Mouse (Mus musculus) A20 (cell line): ENCODE results near the gene Spon2.

Experiments used
- DNase-seq: peaks from one replicate; pipeline ENCODE4 v3.0.0-alpha.2; 2011; ENCODE audit warnings: low read depth, low spot score

Spon2 gene

GRCm38 (mm10) chr5:33217663-33218062 is 592 bp downstream of the Spon2 start:
- no peak for DNase-seq

- DNase-seq, result no peak
Measured at GRCm38 (mm10) chr5:33214723-33215122, 3.5 kb downstream of the Spon2 start.

GRCm38 (mm10) chr5:33211254-33211653 is 7.0 kb downstream of the Spon2 start:
- DNase-seq, result no peak

GRCm38 (mm10) chr5:33210515-33210914 is 7.7 kb downstream of the Spon2 start:
- DNase-seq, result no peak

- DNase-seq, result no peak
Measured at GRCm38 (mm10) chr5:33208533-33209245, 9.6 kb downstream of the Spon2 start.

- DNase-seq, result no peak
Measured at GRCm38 (mm10) chr5:33207136-33207535, 11.1 kb downstream of the Spon2 start.

- DNase-seq, result no peak
Measured at GRCm38 (mm10) chr5:33206328-33206727, 11.9 kb downstream of the Spon2 start.

GRCm38 (mm10) chr5:33204284-33204683 is 14.0 kb downstream of the Spon2 start:
- no peak for DNase-seq

- peak; percentile 86 for DNase-seq
Measured at GRCm38 (mm10) chr5:33203691-33204242, 14.5 kb downstream of the Spon2 start.

GRCm38 (mm10) chr5:33203171-33203565 is 15.1 kb downstream of the Spon2 start:
- no peak for DNase-seq

GRCm38 (mm10) chr5:33202516-33203170 is 15.6 kb downstream of the Spon2 start:
- no peak for DNase-seq

GRCm38 (mm10) chr5:33201697-33202096 is 16.6 kb downstream of the Spon2 start:
- no peak for DNase-seq

GRCm38 (mm10) chr5:33200071-33200470 is 18.2 kb downstream of the Spon2 start:
- no peak for DNase-seq

- peak; percentile 33 for DNase-seq
Measured at GRCm38 (mm10) chr5:33195246-33195852, 22.9 kb downstream of the Spon2 start.

- no peak for DNase-seq
Measured at GRCm38 (mm10) chr5:33193567-33193966, 24.7 kb downstream of the Spon2 start.
